Mouse (Mus musculus) urinary bladder, postnatal 4 days (tissue): Measurements from ENCODE around the gene Manbal.

Experiments used
- DNase-seq, 2 experiments: peaks; one replicate each; pipeline ENCODE4 v3.0.0; 2021 to 2022; ENCODE audit warnings: low spot score in 2 of 2

The Manbal gene

GRCm38 (mm10) chr2:157367184-157367893 lies at the start of gene Manbal:
Gene Manbal, plus strand, starts transcription at chr2:157367594.
- DNase-seq, result peak; percentile 90 to 98

DNA sequence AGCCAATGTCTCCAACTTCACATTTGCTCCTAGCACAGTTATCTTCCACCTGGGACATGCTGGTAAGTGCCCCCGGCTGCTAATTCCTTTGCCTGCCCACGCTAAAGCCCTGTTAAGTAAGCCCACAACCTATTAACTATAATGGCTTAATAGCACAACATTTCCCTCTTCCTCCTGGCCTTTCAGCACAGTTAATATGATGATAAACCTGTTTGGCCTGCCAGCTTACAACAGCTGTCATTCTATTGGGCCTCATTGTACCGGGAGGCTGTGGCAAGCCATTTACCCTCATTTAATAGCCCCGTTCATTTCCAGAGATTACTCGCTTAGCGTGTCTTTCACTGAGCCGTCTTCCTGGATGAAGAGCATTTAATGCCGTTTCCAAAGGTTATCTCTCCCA lies 47.3 kb upstream of the Manbal start:
- DNase-seq, result no peak

DNA sequence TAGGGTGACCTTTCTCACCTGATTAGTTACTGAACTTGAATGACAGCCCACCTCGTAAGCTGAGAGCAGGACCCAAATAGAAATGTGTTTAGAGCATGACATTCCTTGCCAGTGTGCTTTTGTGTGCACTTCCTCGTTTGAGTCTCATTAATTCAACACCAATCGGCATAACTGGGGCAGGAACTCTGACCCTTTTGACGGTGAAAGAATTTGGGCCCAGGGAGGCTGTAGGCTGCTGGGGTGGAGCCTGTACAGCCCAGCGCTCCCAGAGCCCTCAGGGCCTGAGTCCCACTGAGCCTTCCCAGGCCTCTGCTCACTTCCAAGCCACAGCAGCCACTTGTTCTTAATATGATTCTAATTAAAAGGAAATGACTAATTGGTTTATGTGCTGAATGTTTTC lies 46.5 kb upstream of the Manbal start:
- DNase-seq, result no peak

GRCm38 (mm10) chr2:157322029-157322766 lies 45.2 kb upstream of the Manbal start:
- DNase-seq, result no peak

GRCm38 (mm10) chr2:157325238-157325637 lies 42.2 kb upstream of the Manbal start:
- DNase-seq, result no peak

- DNase-seq, result no peak
These were observed 39.3 kb upstream of the Manbal start for GRCm38 (mm10) chr2:157328106-157328505.

- DNase-seq, result no peak
These were observed 38.8 kb upstream of the Manbal start for GRCm38 (mm10) chr2:157328570-157328969.

DNA sequence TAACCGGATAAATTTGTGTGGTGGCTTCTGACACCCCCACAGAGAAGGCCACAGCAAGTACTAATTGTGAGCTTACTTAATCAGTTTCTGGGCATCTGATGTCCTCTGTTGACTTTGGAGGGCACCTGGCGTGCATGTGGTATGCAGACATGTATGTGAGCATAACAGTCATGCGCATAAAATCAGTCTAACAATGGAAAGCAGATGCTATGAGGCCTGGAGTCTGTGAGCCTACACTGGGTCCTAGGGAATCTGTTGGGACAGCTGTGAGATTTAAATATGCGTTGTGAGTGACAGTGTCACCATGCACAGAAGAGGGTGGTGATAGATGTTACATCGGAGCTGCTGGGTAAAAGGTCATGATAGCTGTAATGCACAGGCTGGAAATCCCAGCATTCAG lies 35.3 kb upstream of the Manbal start:
- no peak for DNase-seq

DNA sequence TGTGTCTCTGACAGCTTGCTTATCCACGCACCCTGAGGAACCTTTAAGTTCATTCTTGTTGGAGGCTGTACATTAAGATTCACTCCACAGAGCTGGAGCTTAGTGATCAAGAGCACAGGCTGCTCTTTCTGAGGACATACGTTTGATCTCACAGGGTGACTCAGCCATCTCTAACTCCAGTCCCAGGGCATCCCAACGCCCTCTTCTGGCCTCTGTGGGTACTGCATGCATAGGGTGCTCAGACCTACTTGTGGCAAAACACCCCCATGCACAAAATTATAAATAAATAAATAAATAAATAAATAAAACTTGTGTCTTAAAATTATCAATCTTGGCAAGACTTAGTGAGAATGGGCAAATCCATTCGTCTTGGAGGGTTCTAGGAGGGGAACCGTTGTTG lies 28.7 kb upstream of the Manbal start:
- DNase-seq, result peak; percentile 51 to 81

DNA sequence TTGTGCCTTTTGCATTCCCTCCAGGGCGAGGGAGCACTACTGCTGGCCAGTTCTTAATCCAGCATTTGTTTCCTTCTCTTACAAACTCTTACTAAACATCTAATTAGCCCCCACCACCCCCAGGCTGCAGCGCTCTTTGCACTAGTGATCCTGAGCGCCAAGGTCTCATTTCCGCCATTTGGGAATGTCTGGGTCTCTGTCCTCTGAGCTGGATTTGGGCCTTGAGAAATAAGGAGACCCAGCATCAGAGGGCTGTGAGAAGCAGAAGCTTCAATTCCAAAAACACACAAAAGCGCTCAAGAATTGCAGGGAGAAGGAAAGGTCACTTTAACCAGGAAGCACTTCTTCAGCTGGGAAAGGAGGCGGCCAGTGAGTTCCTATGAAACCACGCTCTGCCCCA lies 27.9 kb upstream of the Manbal start:
- DNase-seq, result no peak

- DNase-seq, result no peak
These were observed 27.1 kb upstream of the Manbal start for GRCm38 (mm10) chr2:157340221-157340741.

- DNase-seq, result peak; percentile 68 to 77
These were observed 25.7 kb upstream of the Manbal start for GRCm38 (mm10) chr2:157341554-157342270.

GRCm38 (mm10) chr2:157342328-157342926 lies 25.0 kb upstream of the Manbal start:
- no peak for DNase-seq

DNA sequence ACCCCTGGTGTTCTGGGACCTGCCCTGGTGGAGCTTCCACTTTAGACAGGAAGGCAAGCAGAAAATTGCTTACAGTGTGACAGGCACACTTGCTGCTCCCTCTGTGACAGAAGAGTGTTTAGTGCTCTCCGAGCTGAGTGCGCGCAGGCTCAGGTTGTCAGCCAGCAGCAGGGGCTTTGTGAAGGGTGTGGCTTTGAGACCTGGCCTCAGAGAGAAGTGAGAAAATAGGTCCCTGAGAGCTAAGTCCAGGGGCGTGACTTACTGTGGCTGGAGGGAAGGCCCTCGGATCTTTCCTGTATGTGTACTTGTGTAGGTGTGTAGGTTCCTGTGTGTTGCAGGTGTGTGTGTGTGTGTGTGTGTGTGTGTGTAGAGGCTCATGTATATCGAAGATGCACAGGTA lies 24.1 kb upstream of the Manbal start:
- no peak for DNase-seq

DNA sequence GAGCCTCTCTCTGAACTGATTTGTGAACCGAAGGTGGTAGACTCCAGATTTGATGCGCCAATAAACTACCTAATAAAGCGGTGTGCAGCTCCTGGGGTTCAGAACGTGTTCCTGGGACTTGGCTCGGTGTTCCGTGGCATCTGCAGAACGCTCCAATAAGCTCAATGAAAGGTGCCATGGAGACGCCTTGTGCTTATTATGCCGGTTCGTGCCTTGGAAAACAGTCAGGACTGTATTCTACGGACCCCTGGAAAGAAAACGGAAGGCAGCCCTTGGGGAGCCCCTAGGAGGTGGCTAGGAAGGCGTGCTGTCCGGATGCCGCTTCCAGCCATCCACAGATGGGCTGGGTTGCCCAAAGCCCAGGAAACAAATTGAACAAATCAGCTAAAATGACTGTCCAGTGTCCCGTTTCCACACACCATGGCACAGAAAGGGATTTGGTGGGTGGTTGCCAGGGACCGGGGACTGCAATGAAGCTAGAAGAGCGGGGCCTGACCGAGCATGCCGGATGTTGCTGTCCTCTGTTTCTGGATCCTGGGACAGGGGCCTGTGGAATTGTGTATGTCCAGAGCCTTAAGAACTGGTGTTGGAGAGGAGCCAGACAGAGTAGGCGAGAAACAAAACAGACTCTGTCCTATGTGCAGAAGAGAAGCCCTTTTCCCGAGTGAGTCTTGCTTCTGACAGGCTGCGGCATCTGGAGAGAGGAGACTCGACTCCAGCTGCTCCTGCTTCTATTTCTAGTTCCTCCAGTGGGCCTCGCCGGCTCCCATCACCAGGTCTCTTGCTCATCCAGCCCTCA lies 19.8 kb upstream of the Manbal start, which contains the start of gene Ghrh:
TSS of gene Ghrh (minus strand) at position 146 of the 799 bp plus-strand sequence.
- no peak for DNase-seq

DNA sequence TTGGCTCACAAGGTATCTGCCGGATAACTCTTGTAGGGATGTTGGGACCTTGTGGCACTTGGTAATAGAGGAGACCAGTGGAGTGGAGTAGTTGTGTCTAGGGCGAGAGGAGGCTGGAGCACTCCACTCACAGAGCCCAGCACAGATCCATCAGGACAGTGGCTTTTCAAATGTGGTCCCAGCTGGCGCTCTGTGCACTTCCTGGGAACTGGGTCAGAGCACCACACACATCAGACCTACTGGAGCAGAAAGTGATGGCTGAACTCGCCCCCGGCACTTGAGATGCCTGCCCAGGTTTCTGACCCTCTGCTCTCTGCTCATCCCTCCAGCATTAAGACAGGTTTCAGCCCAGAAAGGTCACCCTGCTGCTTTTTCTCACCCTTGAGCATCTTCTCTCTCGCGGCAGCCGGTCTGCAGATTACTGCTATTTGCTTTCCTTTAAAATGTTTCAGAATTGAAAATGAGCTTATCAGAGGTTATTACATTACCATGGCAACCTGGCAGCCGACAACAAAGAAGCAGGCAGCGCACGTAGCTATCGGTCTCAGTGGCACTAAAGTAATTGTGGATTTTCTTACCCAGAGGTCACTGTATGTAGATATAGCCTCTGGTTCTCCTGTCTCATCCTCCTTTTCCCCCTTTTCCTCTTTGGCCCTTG lies 18.1 kb upstream of the Manbal start:
- no peak for DNase-seq

- no peak for DNase-seq
These were observed 14.2 kb upstream of the Manbal start for GRCm38 (mm10) chr2:157353183-157353582.

DNA sequence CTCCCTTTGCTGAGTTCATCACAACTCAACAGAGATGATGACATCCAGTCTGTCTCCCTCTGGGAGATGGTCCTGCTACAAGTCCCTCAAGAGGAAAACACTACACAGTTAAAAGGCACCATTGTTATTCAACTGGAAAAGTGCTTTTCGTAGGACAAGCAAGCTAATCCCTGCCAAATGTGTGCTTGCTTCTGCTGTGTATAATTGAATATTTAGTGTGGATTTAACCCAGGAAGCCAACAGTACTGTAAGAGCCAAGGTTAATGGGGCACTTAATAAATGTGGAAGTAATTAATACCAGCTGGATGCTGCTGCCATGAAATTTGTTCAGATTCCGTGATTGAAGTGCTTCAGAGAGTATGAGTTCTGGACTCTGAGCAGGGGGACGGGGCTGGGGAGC lies 13.3 kb upstream of the Manbal start:
- DNase-seq, result no peak

DNA sequence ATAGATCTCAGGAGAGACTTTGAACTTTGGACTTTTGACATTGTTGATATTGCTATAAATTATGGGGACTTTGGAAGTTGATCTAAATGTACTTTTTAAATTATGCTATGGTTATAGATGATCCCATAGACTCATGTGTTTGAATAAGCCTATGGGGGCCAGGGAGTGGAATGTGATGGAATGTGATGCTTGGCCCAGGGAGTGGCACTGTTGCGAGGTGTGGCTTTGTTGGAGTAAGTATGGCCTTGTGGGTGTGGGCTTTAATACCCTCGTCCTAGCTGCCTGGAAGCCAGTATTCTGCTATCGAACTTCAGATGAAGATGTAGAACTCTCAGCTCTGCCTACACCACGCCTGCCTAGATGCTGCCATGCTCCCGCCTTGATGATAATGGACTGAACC lies 7.4 kb upstream of the Manbal start:
- no peak for DNase-seq

DNA sequence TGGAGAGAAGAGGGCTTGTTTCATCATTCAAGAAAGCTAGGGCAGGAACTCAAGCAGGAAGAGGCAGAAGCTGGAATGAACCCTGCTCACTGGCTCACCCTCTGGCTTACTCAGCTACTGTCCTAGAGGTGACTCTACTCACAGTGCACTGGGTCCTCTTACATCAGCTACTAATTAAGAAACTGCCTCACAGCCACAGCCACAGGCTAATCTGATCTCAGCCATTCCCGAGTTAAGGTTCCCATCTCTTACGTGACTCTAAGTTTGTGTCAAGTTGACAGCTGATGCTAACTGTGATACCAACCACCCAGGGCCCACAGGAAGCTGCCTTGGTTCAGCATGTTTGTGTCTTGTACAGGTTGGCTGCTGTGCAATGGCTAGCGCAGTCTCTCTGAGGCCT lies 4.4 kb upstream of the Manbal start:
- DNase-seq, result no peak

GRCm38 (mm10) chr2:157366762-157367161 lies 632 bp upstream of the Manbal start:
- no peak for DNase-seq
